Mouse (Mus musculus) limb, embryonic 14.5 days (tissue): Measurements from ENCODE around the gene A930009A15Rik. TPM values are rescaled to one million over a fixed set of nuclear protein-coding genes. Genes with fewer than 3 reads are reported as not detected.
A peak's percentile ranks its signal among the peaks of the same experiment; 100 is the strongest.

Source experiments
- ATAC-seq: fragments of 200-750 bp; cut with Nextera tagmentation; 2 replicates; pipeline ENCODE4 v1.8.0; 2017; ENCODE audit warnings: low read depth, moderate number of reproducible peaks, moderate TSS enrichment; ENCODE audit not compliant: low FRiP score
- DNase-seq: peaks from one replicate; pipeline ENCODE4 v3.0.0-alpha.2; 2015; ENCODE audit warnings: low spot score
- H3K27ac ChIP-seq: fragments of 300-500 bp; sonication (generic); replicated peaks from 2 replicates; pipeline ENCODE4 v1.5.1; 2014; ENCODE audit warnings: low read depth, mild to moderate bottlenecking, low read length, moderate library complexity, mixed read lengths
- H3K27me3 ChIP-seq: fragments of 300-500 bp; sonication (generic); 2 replicates; pipeline ENCODE4 v1.6.1; 2014; ENCODE audit warnings: low read length, mixed read lengths; ENCODE audit not compliant: control insufficient read depth, insufficient read depth
- H3K36me3 ChIP-seq: fragments of 300-500 bp; sonication (generic); 2 replicates; pipeline ENCODE4 v1.6.1; 2014; ENCODE audit warnings: mild to moderate bottlenecking, low read length, moderate library complexity, mixed read lengths; ENCODE audit not compliant: control insufficient read depth, insufficient read depth
- H3K4me1 ChIP-seq: fragments of 300-500 bp; sonication (generic); 2 replicates; pipeline ENCODE4 v1.6.1; 2014; ENCODE audit warnings: antibody characterized with exemption, low read length, mixed read lengths; ENCODE audit not compliant: control insufficient read depth, insufficient read depth
- H3K4me2 ChIP-seq: fragments of 300-500 bp; sonication (generic); replicated peaks from 2 replicates; pipeline ENCODE4 v1.6.1; 2014; ENCODE audit warnings: low read depth, mild to moderate bottlenecking, low read length, moderate library complexity; ENCODE audit not compliant: severe bottlenecking
- H3K4me3 ChIP-seq: fragments of 300-500 bp; sonication (generic); replicated peaks from 2 replicates; pipeline ENCODE4 v1.5.1; 2014; ENCODE audit warnings: low read length
- H3K9ac ChIP-seq: fragments of 300-500 bp; sonication (generic); 2 replicates; pipeline ENCODE4 v1.6.1; 2014; ENCODE audit warnings: mild to moderate bottlenecking, low read depth, low read length, moderate library complexity; ENCODE audit not compliant: severe bottlenecking
- H3K9me3 ChIP-seq: fragments of 300-500 bp; sonication (generic); 2 replicates; pipeline ENCODE4 v1.6.1; 2016; ENCODE audit warnings: low read length; ENCODE audit not compliant: control insufficient read depth
- POLR2A ChIP-seq: fragments of 200-500 bp; IDR thresholded peaks from 2 replicates; pipeline ENCODE4 v1.8.0; 2012; ENCODE audit warnings: inconsistent platforms, mild to moderate bottlenecking, moderate library complexity, borderline replicate concordance; ENCODE audit not compliant: insufficient read depth, insufficient read length; ENCODE audit errors: extremely low read depth
- WGBS: fragments of 180-500 bp; shearing (Covaris S2); extraction: QIAGEN DNeasy Blood & Tissue Kit; methylation state at CpG from one replicate; pipeline ENCODE4 v1.1.7; 2014; 5-methylcytosine and 5-hydroxymethylcytosine counted together
- polyA plus RNA-seq, 2 experiments: library from polyadenylated mRNA; depleted of rRNA in 1 of 2; stranded (reverse) in 1 of 2; unstranded in 1 of 2; fragments of >200 nt; fragmentation: Nextera tagmentation in 1 of 2; extraction: Ambion mirVana in 1 of 2; gene quantifications; 2 replicates each; pipeline versions ENCODE4 v1.2.1 to v1.2.3; 2012 to 2014

A930009A15Rik gene
- polyA plus RNA-seq, 2 experiments: not detected

GRCm38 (mm10) chr10:115617456-115618287, 47.9 kb downstream of the A930009A15Rik start:
- ATAC-seq: peak; percentile 83
- Histone ChIP-seq H3K9ac (no peak overlapping the region), H3K27ac (no peak overlapping the region), H3K36me3 (no peaks in the 10 kb centered on the region), H3K4me2 (peak overlapping the region; percentile 38), H3K27me3 (no peaks in the 10 kb centered on the region), H3K4me1 (no peaks in the 10 kb centered on the region), H3K9me3 (no peaks in the 10 kb centered on the region), H3K4me3 (peak overlapping the region; percentile 18; the same call in 1 of the 2 replicates)
- 10% methylated on average over 13 of the region's 15 CpGs for WGBS
- peak; percentile 83 for DNase-seq
- no peak for TF ChIP-seq POLR2A

- no peak for TF ChIP-seq POLR2A
- Histone ChIP-seq H3K4me1 (no peaks in the 10 kb centered on the region), H3K4me2 (peak overlapping the region; percentile 38), H3K9me3 (no peaks in the 10 kb centered on the region), H3K36me3 (no peaks in the 10 kb centered on the region), H3K27me3 (no peaks in the 10 kb centered on the region), H3K9ac (no peak overlapping the region), H3K27ac (no peak overlapping the region), H3K4me3 (peak overlapping the region; percentile 18; the same call in 1 of the 2 replicates)
- ATAC-seq (no peak), DNase-seq (peak; percentile 18)
- WGBS: 19% methylated on average over 15 of the region's 15 CpGs
Measured at GRCm38 (mm10) chr10:115618288-115618856, 48.6 kb downstream of the A930009A15Rik start.

GRCm38 (mm10) chr10:115623481-115623880, 53.7 kb downstream of the A930009A15Rik start:
- ATAC-seq (no peak), DNase-seq (no peak)
- WGBS: 70% methylated on average over 7 of the region's 7 CpGs

GRCm38 (mm10) chr10:115623956-115624671, 54.3 kb downstream of the A930009A15Rik start:
- Histone ChIP-seq H3K27me3 (no peaks in the 10 kb centered on the region), H3K36me3 (no peaks in the 10 kb centered on the region), H3K4me2 (no peak overlapping the region), H3K27ac (no peak overlapping the region), H3K9ac (no peak overlapping the region), H3K9me3 (no peaks in the 10 kb centered on the region), H3K4me3 (no peak overlapping the region), H3K4me1 (peaks cover 2% of the 10 kb centered on the region; the same call in 1 of the 2 replicates)
- no peak for ATAC-seq
- TF ChIP-seq POLR2A: no peak
- WGBS: 38% methylated on average over 15 of the region's 15 CpGs
- DNase-seq: peak; percentile 62

More at GRCm38 (mm10) chr10:115623481-115623880, 53.7 kb downstream of the A930009A15Rik start:
- Histone ChIP-seq H3K27me3 (no peaks in the 10 kb centered on the region), H3K27ac (no peak overlapping the region), H3K9me3 (no peaks in the 10 kb centered on the region), H3K9ac (no peak overlapping the region), H3K4me2 (no peak overlapping the region), H3K36me3 (no peaks in the 10 kb centered on the region), H3K4me1 (peaks cover 2% of the 10 kb centered on the region; the same call in 1 of the 2 replicates), H3K4me3 (no peak overlapping the region)
- no peak for TF ChIP-seq POLR2A

GRCm38 (mm10) chr10:115624957-115625356, 55.2 kb downstream of the A930009A15Rik start:
- no peaks in the 10 kb centered on the region for H3K27me3 ChIP-seq
- peaks cover 2% of the 10 kb centered on the region; the same call in 1 of the 2 replicates for H3K4me1 ChIP-seq
- ATAC-seq: no peak
- H3K9me3 ChIP-seq: no peaks in the 10 kb centered on the region
- H3K4me3 ChIP-seq: no peak overlapping the region
- H3K4me2 ChIP-seq: no peak overlapping the region
- H3K9ac ChIP-seq: no peak overlapping the region
- no peak overlapping the region for H3K27ac ChIP-seq
- DNase-seq: no peak
- no peak for TF ChIP-seq POLR2A
- H3K36me3 ChIP-seq: no peaks in the 10 kb centered on the region
- 64% methylated on average over 2 of the region's 2 CpGs for WGBS
